Mouse (Mus musculus) kidney, adult 9 months (tissue): ENCODE data around the gene Simc1.

Experiments used
- DNase-seq: peaks from one replicate; pipeline ENCODE4 v3.0.0; 2022

The Simc1 gene

GRCm38 (mm10) chr13:54556176-54556575 lies 52.6 kb downstream of the Simc1 start:
- no peak for DNase-seq

- DNase-seq = peak; percentile 82
These were observed 53.2 kb downstream of the Simc1 start for GRCm38 (mm10) chr13:54556796-54557195.

- DNase-seq = peak; percentile 90
These were observed 54.1 kb downstream of the Simc1 start for GRCm38 (mm10) chr13:54557652-54558051.

GRCm38 (mm10) chr13:54559656-54560055 lies 56.1 kb downstream of the Simc1 start:
- peak; percentile 64 for DNase-seq

- peak; percentile 23 for DNase-seq
These were observed 57.0 kb downstream of the Simc1 start for GRCm38 (mm10) chr13:54560608-54561007.

GRCm38 (mm10) chr13:54562562-54562961 lies 59.0 kb downstream of the Simc1 start:
- peak; percentile 98 for DNase-seq

- DNase-seq = peak; percentile 66
These were observed 60.9 kb downstream of the Simc1 start for GRCm38 (mm10) chr13:54564232-54565200.

GRCm38 (mm10) chr13:54565201-54565581 lies 61.6 kb downstream of the Simc1 start, which contains the start of gene 4833439L19Rik:
Gene 4833439L19Rik, minus strand, starts transcription at chr13:54565435.
- peak; percentile 96 for DNase-seq

GRCm38 (mm10) chr13:54565594-54566345 lies 62.2 kb downstream of the Simc1 start:
- peak; percentile 94 for DNase-seq

GRCm38 (mm10) chr13:54568380-54568779 lies 64.8 kb downstream of the Simc1 start:
- peak; percentile 84 for DNase-seq

- no peak for DNase-seq
These were observed 65.7 kb downstream of the Simc1 start for GRCm38 (mm10) chr13:54569282-54569681.

GRCm38 (mm10) chr13:54570736-54571135 lies 67.2 kb downstream of the Simc1 start:
- no peak for DNase-seq

- no peak for DNase-seq
These were observed 68.1 kb downstream of the Simc1 start for GRCm38 (mm10) chr13:54571637-54572036.

- DNase-seq = no peak
These were observed 69.0 kb downstream of the Simc1 start for GRCm38 (mm10) chr13:54572621-54573020.

GRCm38 (mm10) chr13:54574854-54575481 lies 71.4 kb downstream of the Simc1 start, which contains the start of gene Arl10:
Gene Arl10, plus strand, starts transcription at chr13:54575015.
- DNase-seq = peak; percentile 81

GRCm38 (mm10) chr13:54575489-54575888 lies 71.9 kb downstream of the Simc1 start:
- DNase-seq = no peak

GRCm38 (mm10) chr13:54577652-54578507 lies 74.3 kb downstream of the Simc1 start:
- no peak for DNase-seq

GRCm38 (mm10) chr13:54581385-54581784 lies 77.8 kb downstream of the Simc1 start:
- DNase-seq = peak; percentile 50

- no peak for DNase-seq
These were observed 78.5 kb downstream of the Simc1 start for GRCm38 (mm10) chr13:54582126-54582525.

- DNase-seq = peak; percentile 85
These were observed 79.3 kb downstream of the Simc1 start for GRCm38 (mm10) chr13:54582860-54583259.

GRCm38 (mm10) chr13:54585831-54586230 lies 82.3 kb downstream of the Simc1 start:
- no peak for DNase-seq

GRCm38 (mm10) chr13:54589414-54589995 lies 85.9 kb downstream of the Simc1 start:
- no peak for DNase-seq
